Mouse (Mus musculus): ENCODE results near the gene Hdac1. TPM values are rescaled to one million over a fixed set of nuclear protein-coding genes. Genes with fewer than 3 reads are reported as not detected.

The Hdac1 gene
- 329 TPM for polyA plus RNA-seq (2017; shearing (Covaris generic))

GRCm38 (mm10) chr4:129542592-129543141 lies at the start of gene Hdac1:
TSS of gene Hdac1 (minus strand) at chr4:129542713.

GRCm38 (mm10) chr4:129578466-129578865 lies 36.0 kb upstream of the Hdac1 start, which contains the start of gene Fam167b:
TSS of gene Fam167b (minus strand) at chr4:129578549.

GRCm38 (mm10) chr4:129573430-129573829 lies 30.9 kb upstream of the Hdac1 start, which contains the start of gene Lck:
TSS of gene Lck (minus strand) at chr4:129573641.

DNA sequence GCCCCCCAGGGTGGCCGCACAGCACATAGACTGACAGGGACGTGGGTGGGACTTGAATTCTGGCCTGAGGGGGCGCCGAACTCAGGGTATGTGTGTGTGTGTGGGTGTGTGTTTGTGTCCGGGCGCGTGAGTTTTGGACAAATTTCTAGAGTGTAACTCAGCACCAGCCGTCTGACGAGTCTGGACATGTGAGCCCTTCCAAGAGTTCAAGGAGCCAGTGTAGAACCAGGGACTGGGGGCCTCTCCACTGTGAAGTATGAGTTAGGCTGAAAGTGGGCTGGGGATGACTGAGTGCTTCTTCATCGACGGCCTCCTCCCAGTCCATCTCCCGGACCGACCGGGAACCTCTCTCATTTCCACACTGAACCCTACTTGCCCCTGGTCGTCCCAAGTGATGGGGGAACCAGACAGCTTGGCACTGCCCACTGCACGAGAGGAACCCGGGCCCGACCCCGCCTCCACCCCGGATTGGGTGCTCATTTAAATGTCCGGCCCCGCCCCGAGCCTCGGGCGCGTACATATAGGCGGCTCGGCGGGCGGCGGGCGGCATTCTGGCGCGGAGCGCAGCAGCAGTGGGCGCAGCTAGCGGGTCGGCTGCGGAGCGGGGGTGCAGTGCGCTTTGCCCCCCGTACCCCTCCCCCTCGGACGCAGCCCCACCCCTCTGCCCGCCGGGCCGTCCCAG lies 29.3 kb downstream of the Hdac1 start, which contains the start of gene Marcksl1:
Gene Marcksl1, plus strand, starts transcription at position 496 of the 682 bp plus-strand sequence.

DNA sequence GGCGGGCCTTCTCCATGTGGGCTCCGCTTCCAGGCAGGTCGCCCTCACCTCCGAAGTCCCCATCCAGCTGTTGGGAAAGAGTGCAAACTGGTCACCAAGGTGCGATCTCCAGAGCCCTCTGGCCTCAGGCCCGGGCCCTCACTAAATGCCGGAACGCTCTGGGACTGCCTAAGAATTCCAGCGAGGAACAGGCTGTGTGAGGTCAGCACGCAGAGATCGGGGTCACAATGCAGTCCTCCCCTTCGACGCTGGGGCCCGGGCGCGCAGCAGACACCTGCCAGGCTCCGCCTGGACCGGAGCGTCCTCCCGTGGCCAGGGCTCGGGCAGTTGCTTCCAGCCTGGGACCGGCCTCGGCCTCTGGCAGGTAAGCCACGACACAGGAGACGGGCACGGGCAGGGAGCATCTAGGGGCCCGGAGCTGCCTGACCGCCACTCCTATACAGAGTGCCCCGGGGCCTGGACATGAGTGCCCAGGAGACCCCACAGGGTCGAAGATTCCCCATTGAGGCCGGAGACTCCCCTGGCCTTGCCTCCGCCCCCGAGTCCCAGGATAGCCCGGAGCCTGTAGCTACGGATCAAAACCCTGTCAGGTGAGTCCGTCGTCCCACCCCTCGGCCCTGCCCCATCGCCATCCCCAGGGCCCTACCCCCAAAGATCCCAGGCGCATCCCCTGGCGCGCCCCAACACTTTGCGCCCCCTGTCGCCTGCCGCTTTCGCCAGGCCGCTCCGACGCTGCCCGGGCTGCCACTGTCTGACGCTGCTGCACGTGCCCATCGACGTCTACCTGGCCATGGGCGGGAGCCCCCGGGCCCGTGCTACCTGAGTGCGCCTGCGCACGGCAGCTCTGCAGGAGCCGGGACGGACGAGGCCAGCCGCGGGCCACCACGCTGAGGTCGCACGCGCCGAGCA lies 51.3 kb downstream of the Hdac1 start, which contains the start of the genes Tssk3 and Fam229a:
Gene Tssk3, minus strand, starts transcription at position 51 of the 909 bp plus-strand sequence.
Gene Fam229a, plus strand, starts transcription at position 219 of the 909 bp plus-strand sequence.

Other genes starting within 250 kb of the Hdac1 start
- gene Rbbp4, start 207.3 kb downstream of the Hdac1 start, polyA plus RNA-seq (2017; shearing (Covaris generic)) = 328 TPM
- gene Zbtb8os, start 207.0 kb downstream of the Hdac1 start, polyA plus RNA-seq (2017; shearing (Covaris generic)) = 66.5 TPM
- 9.9 TPM for gene Zbtb8a, start 164.6 kb downstream of the Hdac1 start, polyA plus RNA-seq (2017; shearing (Covaris generic))
- gene Zbtb8b, start 101.9 kb downstream of the Hdac1 start, polyA plus RNA-seq (2017; shearing (Covaris generic)) = 0.36 TPM
- 34.0 TPM for gene Bsdc1, start 81.1 kb downstream of the Hdac1 start, polyA plus RNA-seq (2017; shearing (Covaris generic))
- not detected for gene Tssk3, start 51.7 kb downstream of the Hdac1 start, polyA plus RNA-seq (2017; shearing (Covaris generic))
- not detected for gene Fam229a, start 51.5 kb downstream of the Hdac1 start, polyA plus RNA-seq (2017; shearing (Covaris generic))
- 33.6 TPM for gene Marcksl1, start 29.1 kb downstream of the Hdac1 start, polyA plus RNA-seq (2017; shearing (Covaris generic))
- 1,521 TPM for gene Lck, start 30.9 kb upstream of the Hdac1 start, polyA plus RNA-seq (2017; shearing (Covaris generic))
- 0.36 TPM for gene Fam167b, start 35.8 kb upstream of the Hdac1 start, polyA plus RNA-seq (2017; shearing (Covaris generic))
- 163 TPM for gene Eif3i, start 57.9 kb upstream of the Hdac1 start, polyA plus RNA-seq (2017; shearing (Covaris generic))
- gene Tmem234, start 58.0 kb upstream of the Hdac1 start, polyA plus RNA-seq (2017; shearing (Covaris generic)) = 227 TPM
- gene Dcdc2b, start 71.5 kb upstream of the Hdac1 start, polyA plus RNA-seq (2017; shearing (Covaris generic)) = 7.7 TPM
- gene Iqcc, start 76.4 kb upstream of the Hdac1 start, polyA plus RNA-seq (2017; shearing (Covaris generic)) = 41.4 TPM
- gene Ccdc28b, start 81.2 kb upstream of the Hdac1 start, polyA plus RNA-seq (2017; shearing (Covaris generic)) = 22.7 TPM
- 66.2 TPM for gene Txlna, start 98.4 kb upstream of the Hdac1 start, polyA plus RNA-seq (2017; shearing (Covaris generic))
- gene Kpna6, start 130.1 kb upstream of the Hdac1 start, polyA plus RNA-seq (2017; shearing (Covaris generic)) = 19.5 TPM
- 19.5 TPM for gene Tmem39b, start 154.1 kb upstream of the Hdac1 start, polyA plus RNA-seq (2017; shearing (Covaris generic))
- 181 TPM for gene Khdrbs1, start 199.6 kb upstream of the Hdac1 start, polyA plus RNA-seq (2017; shearing (Covaris generic))

Data from CD4-positive, CD25-positive, alpha-beta regulatory T cell (primary cell).